Mouse (Mus musculus) left cerebral cortex, adult 9 months (tissue): ENCODE results near the gene Crlf1.

Experiments
- DNase-seq, 2 experiments: peaks; one replicate each; pipeline ENCODE4 v3.0.0; 2022; ENCODE audit warnings: low spot score in 2 of 2

Crlf1 gene

DNA sequence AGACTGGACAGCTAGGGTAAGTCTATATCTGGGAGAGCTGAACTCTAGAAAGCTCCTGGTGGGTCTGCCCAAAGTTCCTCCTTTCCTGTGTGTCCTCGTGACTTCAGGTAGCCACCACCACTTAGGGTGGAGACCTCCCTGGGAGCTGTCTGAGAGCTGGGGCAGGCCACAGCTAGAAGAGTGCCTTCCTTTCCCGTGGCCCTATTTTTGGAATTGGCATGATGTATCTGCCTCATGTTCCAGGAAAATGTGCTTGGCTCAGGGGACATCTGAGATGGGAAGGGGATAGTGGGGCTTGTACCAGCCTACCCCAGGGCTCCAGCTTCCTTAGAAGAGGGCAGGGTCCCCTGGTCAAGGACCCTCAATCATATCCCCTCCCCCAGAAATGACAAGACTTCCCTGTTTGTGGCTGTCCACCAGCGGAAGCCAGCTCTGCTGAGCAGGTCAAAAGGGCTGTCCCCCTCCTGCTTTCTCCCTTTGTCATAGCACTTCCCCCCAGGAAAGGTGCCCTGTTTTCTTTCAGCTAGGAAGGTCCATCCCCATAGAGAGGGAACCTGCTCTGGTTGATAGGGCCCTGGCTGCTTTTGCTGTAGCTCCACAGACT is 58.7 kb downstream of the Crlf1 start:
- no peak for DNase-seq

- no peak for DNase-seq
These were observed 59.9 kb downstream of the Crlf1 start for GRCm38 (mm10) chr8:70552836-70553235.
